Mouse (Mus musculus) forebrain, embryonic 16.5 days (tissue): ENCODE data around the gene Rho. TPM values are rescaled to one million over a fixed set of nuclear protein-coding genes. Genes with fewer than 3 reads are reported as not detected.

Experiments used
- ATAC-seq: fragments of 200-750 bp; cut with Nextera tagmentation; 2 replicates; pipeline ENCODE4 v1.8.0; 2017; ENCODE audit warnings: mild to moderate bottlenecking, moderate library complexity
- H3K27ac ChIP-seq: fragments of 300-500 bp; sonication (generic); 2 replicates; pipeline ENCODE4 v1.5.1; 2014; ENCODE audit warnings: low read length, control low read depth
- H3K27me3 ChIP-seq: fragments of 300-500 bp; sonication (generic); replicated peaks from 2 replicates; pipeline ENCODE4 v1.6.1; 2014; ENCODE audit warnings: low read length; ENCODE audit not compliant: control insufficient read depth, insufficient read depth
- H3K36me3 ChIP-seq: fragments of 300-500 bp; sonication (generic); 2 replicates; pipeline ENCODE4 v1.6.1; 2014; ENCODE audit not compliant: control insufficient read depth, insufficient read depth
- H3K4me1 ChIP-seq: fragments of 300-500 bp; sonication (generic); replicated peaks from 2 replicates; pipeline ENCODE4 v1.6.1; 2014; ENCODE audit warnings: low read length; ENCODE audit not compliant: control insufficient read depth, insufficient read depth
- H3K4me2 ChIP-seq: fragments of 300-500 bp; sonication (generic); 2 replicates; pipeline ENCODE4 v1.6.1; 2014; ENCODE audit warnings: mild to moderate bottlenecking, low read length, control low read depth
- H3K4me3 ChIP-seq: fragments of 300-500 bp; sonication (generic); replicated peaks from 2 replicates; pipeline ENCODE4 v1.5.1; 2014; ENCODE audit warnings: mild to moderate bottlenecking, low read length, control low read depth
- H3K9ac ChIP-seq: fragments of 300-500 bp; sonication (generic); replicated peaks from 2 replicates; pipeline ENCODE4 v1.6.1; 2014; ENCODE audit warnings: low read depth, low read length, control low read depth
- H3K9me3 ChIP-seq: fragments of 300-500 bp; sonication (generic); 2 replicates; pipeline ENCODE4 v1.6.1; 2016; ENCODE audit warnings: low read length; ENCODE audit not compliant: control insufficient read depth
- WGBS: fragments of 180-500 bp; shearing (Covaris S2); extraction: QIAGEN DNeasy Blood & Tissue Kit; methylation state at CpG from one replicate; pipeline ENCODE4 v1.1.7; 2014; 5-methylcytosine and 5-hydroxymethylcytosine counted together
- polyA plus RNA-seq: library from polyadenylated mRNA; unstranded; fragments of >200 nt; fragmentation: Nextera tagmentation; extraction: Ambion mirVana; gene quantifications from 2 replicates; pipeline ENCODE4 v1.2.1, GENCODE M21; 2015

Gene Rho
- 0.15 TPM in 1 of 2 replicates, not detected in the other for polyA plus RNA-seq

GRCm38 (mm10) chr6:115931639-115932038 is at the start of gene Rho:
TSS of gene Rho (plus strand) at chr6:115931748.
- 83% methylated on average over 14 of the region's 14 CpGs for WGBS
- no peaks in the 10 kb centered on the region for H3K9me3 ChIP-seq
- H3K36me3 ChIP-seq = no peaks in the 10 kb centered on the region
- H3K27ac ChIP-seq = no peak within 1 kb of the TSS
- H3K4me2 ChIP-seq = no peak within 1 kb of the TSS
- peaks cover 17% of the 10 kb centered on the region for H3K4me1 ChIP-seq
- H3K9ac ChIP-seq = no peak within 1 kb of the TSS
- ATAC-seq = no peak
- no peak within 1 kb of the TSS for H3K4me3 ChIP-seq
- no peaks in the 10 kb centered on the region for H3K27me3 ChIP-seq

- no peak for ATAC-seq
- Histone ChIP-seq H3K27ac (no peak overlapping the region), H3K9ac (no peak overlapping the region), H3K4me1 (no peaks in the 10 kb centered on the region), H3K36me3 (0 out of 2 replicates have a peak, but pooled peaks cover 2% of the 10 kb centered on the region), H3K27me3 (no peaks in the 10 kb centered on the region), H3K4me2 (no peak overlapping the region), H3K4me3 (no peak overlapping the region), H3K9me3 (no peaks in the 10 kb centered on the region)
Measured at GRCm38 (mm10) chr6:115884018-115884417, 47.5 kb upstream of the Rho start.

DNA sequence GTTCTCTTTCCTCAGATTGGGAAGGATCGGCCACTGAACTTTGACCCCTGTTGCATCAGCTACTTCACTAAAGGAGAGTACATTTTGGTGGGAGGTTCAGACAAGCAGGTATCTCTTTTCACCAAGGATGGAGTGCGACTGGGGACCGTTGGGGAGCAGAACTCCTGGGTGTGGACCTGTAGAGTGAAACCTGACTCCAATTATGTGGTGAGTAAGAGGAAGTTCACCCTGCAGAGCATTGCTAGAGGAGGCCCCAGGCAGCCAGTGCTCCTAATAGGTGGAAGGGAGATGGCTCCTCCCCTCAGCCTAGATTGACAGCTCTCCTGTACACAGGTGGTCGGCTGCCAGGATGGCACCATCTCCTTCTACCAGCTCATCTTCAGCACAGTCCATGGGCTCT is 44.7 kb upstream of the Rho start:
- H3K36me3 ChIP-seq = 0 out of 2 replicates have a peak, but pooled peaks cover 2% of the 10 kb centered on the region
- H3K9me3 ChIP-seq = no peaks in the 10 kb centered on the region
- H3K4me2 ChIP-seq = no peak overlapping the region
- no peak overlapping the region for H3K4me3 ChIP-seq
- no peak overlapping the region for H3K27ac ChIP-seq
- ATAC-seq = no peak
- H3K4me1 ChIP-seq = peaks cover 15% of the 10 kb centered on the region
- no peak overlapping the region for H3K9ac ChIP-seq
- H3K27me3 ChIP-seq = no peaks in the 10 kb centered on the region
- 75% methylated on average over 4 of the region's 4 CpGs for WGBS

GRCm38 (mm10) chr6:115888296-115888695 is 43.3 kb upstream of the Rho start:
- Histone ChIP-seq H3K27me3 (no peaks in the 10 kb centered on the region), H3K4me2 (no peak overlapping the region), H3K4me1 (peaks cover 22% of the 10 kb centered on the region), H3K36me3 (0 out of 2 replicates have a peak, but pooled peaks cover 2% of the 10 kb centered on the region), H3K4me3 (no peak overlapping the region), H3K9ac (no peak overlapping the region), H3K9me3 (no peaks in the 10 kb centered on the region), H3K27ac (no peak overlapping the region)
- ATAC-seq = no peak
- 92% methylated on average over 3 of the region's 3 CpGs for WGBS

GRCm38 (mm10) chr6:115890601-115891000 is 40.9 kb upstream of the Rho start:
- no peak overlapping the region for H3K9ac ChIP-seq
- no peak overlapping the region for H3K4me2 ChIP-seq
- no peaks in the 10 kb centered on the region for H3K9me3 ChIP-seq
- H3K27ac ChIP-seq = peak overlapping the region; percentile 84
- WGBS = 77% methylated on average over 8 of the region's 8 CpGs
- no peaks in the 10 kb centered on the region for H3K27me3 ChIP-seq
- ATAC-seq = no peak
- H3K36me3 ChIP-seq = 0 out of 2 replicates have a peak, but pooled peaks cover 2% of the 10 kb centered on the region
- H3K4me1 ChIP-seq = peaks cover 22% of the 10 kb centered on the region
- H3K4me3 ChIP-seq = no peak overlapping the region

DNA sequence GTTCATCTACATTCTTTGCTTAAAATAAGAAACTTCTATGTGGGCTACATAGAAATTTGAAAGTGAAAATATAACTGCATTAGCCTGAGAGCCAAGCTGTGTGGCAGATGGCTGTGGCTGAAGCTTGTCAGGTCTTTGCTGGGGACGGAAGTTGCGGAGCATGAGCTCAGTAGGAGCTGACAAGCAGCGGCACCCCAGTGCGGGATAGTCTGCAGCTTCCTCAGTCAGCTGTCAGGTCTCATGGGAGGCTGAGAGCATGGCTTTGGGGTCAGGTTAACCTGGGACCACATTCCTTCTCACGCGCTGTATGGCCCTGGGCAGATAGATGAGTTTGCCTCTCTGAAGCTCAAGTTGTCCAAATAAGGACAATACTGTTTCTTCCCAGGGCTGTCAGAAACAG is 40.5 kb upstream of the Rho start:
- peak overlapping the region; percentile 84 for H3K27ac ChIP-seq
- ATAC-seq = peak; percentile 72
- peaks cover 22% of the 10 kb centered on the region for H3K4me1 ChIP-seq
- no peak overlapping the region for H3K9ac ChIP-seq
- 48% methylated on average over 6 of the region's 6 CpGs for WGBS
- H3K4me2 ChIP-seq = peak overlapping the region; percentile 11
- no peaks in the 10 kb centered on the region for H3K27me3 ChIP-seq
- no peaks in the 10 kb centered on the region for H3K9me3 ChIP-seq
- H3K36me3 ChIP-seq = 0 out of 2 replicates have a peak, but pooled peaks cover 2% of the 10 kb centered on the region
- no peak overlapping the region for H3K4me3 ChIP-seq

GRCm38 (mm10) chr6:115891497-115892061 is 40.0 kb upstream of the Rho start:
- no peaks in the 10 kb centered on the region for H3K27me3 ChIP-seq
- ATAC-seq = peak; percentile 78
- no peak overlapping the region for H3K9ac ChIP-seq
- H3K27ac ChIP-seq = peak overlapping the region; percentile 84
- no peaks in the 10 kb centered on the region for H3K9me3 ChIP-seq
- H3K4me3 ChIP-seq = no peak overlapping the region
- H3K36me3 ChIP-seq = 0 out of 2 replicates have a peak, but pooled peaks cover 2% of the 10 kb centered on the region
- peaks cover 22% of the 10 kb centered on the region for H3K4me1 ChIP-seq
- WGBS = 7% methylated on average over 8 of the region's 8 CpGs
- H3K4me2 ChIP-seq = peak overlapping the region; percentile 18

- H3K36me3 ChIP-seq = 0 out of 2 replicates have a peak, but pooled peaks cover 2% of the 10 kb centered on the region
- H3K27ac ChIP-seq = peak overlapping the region; percentile 84
- H3K4me2 ChIP-seq = no peak overlapping the region
- peaks cover 22% of the 10 kb centered on the region for H3K4me1 ChIP-seq
- no peaks in the 10 kb centered on the region for H3K9me3 ChIP-seq
- H3K9ac ChIP-seq = no peak overlapping the region
- no peak for ATAC-seq
- H3K4me3 ChIP-seq = no peak overlapping the region
- H3K27me3 ChIP-seq = no peaks in the 10 kb centered on the region
- 22% methylated on average over 3 of the region's 3 CpGs for WGBS
Measured at GRCm38 (mm10) chr6:115892363-115892762, 39.2 kb upstream of the Rho start.

DNA sequence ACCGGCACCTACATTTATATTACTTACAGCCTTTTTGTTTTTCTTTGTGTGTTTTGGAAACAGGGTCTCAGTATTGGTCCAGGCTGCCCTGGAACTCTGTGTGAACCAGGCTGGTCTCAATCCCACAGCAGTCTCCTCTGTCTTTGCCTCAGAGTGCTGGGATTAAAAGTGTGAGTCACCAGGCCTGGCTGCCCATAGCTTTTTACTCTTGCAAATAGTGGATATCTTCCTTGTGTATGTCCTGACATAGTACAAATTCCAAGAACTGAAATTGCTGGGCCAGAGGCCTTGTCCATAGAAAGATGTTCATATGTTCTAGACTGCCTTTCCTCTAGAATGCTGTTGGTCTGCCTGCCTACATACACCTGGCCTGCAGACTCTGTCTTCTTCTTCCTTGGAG is 35.2 kb upstream of the Rho start:
- H3K9me3 ChIP-seq = no peaks in the 10 kb centered on the region
- no peak overlapping the region for H3K27ac ChIP-seq
- H3K9ac ChIP-seq = no peak overlapping the region
- H3K4me3 ChIP-seq = no peak overlapping the region
- no peaks in the 10 kb centered on the region for H3K27me3 ChIP-seq
- H3K4me1 ChIP-seq = peaks cover 12% of the 10 kb centered on the region
- WGBS = 34% methylated on average over 1 of the region's 1 CpGs
- no peak overlapping the region for H3K4me2 ChIP-seq
- ATAC-seq = no peak
- H3K36me3 ChIP-seq = no peaks in the 10 kb centered on the region

DNA sequence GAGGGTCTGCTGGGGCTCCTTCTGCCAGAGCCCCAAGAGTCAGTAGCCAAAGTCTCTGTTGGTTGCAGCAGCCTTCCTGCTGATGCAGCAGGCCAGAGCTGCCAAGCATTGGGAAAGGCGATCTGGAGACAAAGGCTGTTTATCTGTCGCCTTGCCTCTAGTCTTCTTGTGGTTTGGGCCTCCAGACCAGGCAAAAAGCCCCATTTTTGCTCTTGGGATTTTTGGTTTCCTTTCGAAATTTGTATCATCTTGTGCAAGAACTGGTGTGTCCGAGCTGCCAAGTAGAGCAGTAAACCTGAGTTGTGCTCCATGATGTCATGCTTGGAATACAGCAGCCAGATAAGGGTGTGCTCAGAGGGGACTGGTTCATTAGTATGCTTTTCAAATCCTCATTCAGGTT is 34.4 kb upstream of the Rho start:
- no peak overlapping the region for H3K4me3 ChIP-seq
- H3K4me2 ChIP-seq = no peak overlapping the region
- H3K9ac ChIP-seq = no peak overlapping the region
- no peaks in the 10 kb centered on the region for H3K9me3 ChIP-seq
- no peaks in the 10 kb centered on the region for H3K36me3 ChIP-seq
- 80% methylated on average over 4 of the region's 4 CpGs for WGBS
- H3K27me3 ChIP-seq = no peaks in the 10 kb centered on the region
- no peak for ATAC-seq
- H3K27ac ChIP-seq = no peak overlapping the region
- H3K4me1 ChIP-seq = peaks cover 6% of the 10 kb centered on the region
